In genomic region chr16:81201992-81202391, GRCm38 (mm10) we compare ENCODE assay signal across 9 mouse cellular contexts. TPM values are rescaled to one million over a fixed set of nuclear protein-coding genes. Genes with fewer than 3 reads are reported as not detected.
DNase-seq lines count a peak whose midpoint lies in the region; ATAC-seq lines count a peak whose summit lies in the region.
"Had no signal": no experiment of that assay in that cellular context is flagged by ENCODE, and none has a peak within 500 bp of the region (broad histone marks: within the 10 kb centered on the region; RNA-seq: fewer than 3 reads in every experiment).

No protein-coding gene starts in this region.

- WGBS in forebrain, embryonic 15.5 days: 6% methylated on average over 4 of the region's 4 CpGs

- DNase-seq in gastrocnemius, adult 18-20 months (ENCODE audit: low spot score): peak; percentile 2
- no peak for DNase-seq in gastrocnemius, postnatal 25 days
- DNase-seq in 416B (ENCODE audit: low read depth): peak; percentile 53
- DNase-seq in cerebellum, adult 18-20 months: peak; percentile 65 to 77
- DNase-seq in kidney, postnatal 4 days: peak; percentile 43
- DNase-seq in telencephalon, adult 2 months (ENCODE audit: low read depth, low spot score): peak; percentile 85

- H3K4me2 ChIP-seq in forebrain, embryonic 15.5 days (replicated peaks): peak overlapping the region; percentile 82
- H3K4me2 ChIP-seq: stomach, embryonic 15.5 days had no signal

- no peaks in the 10 kb centered on the region for H3K36me3 ChIP-seq in forebrain, embryonic 15.5 days
- H3K36me3 ChIP-seq: stomach, embryonic 15.5 days had no signal

- peak overlapping the region; percentile 61; the same call in 1 of the 2 replicates for H3K9ac ChIP-seq in forebrain, embryonic 15.5 days (replicated peaks)
- H3K9ac ChIP-seq: stomach, embryonic 15.5 days had no signal

- ATAC-seq in forebrain, embryonic 15.5 days (replicated peaks): peak; percentile 46; the same call in 1 of the 2 replicates
- peak; percentile 68 for ATAC-seq in megakaryocyte progenitor cell, adult 5-6 weeks (replicated peaks; ENCODE audit: poor library complexity)

- peak overlapping the region; percentile 72 for H3K4me3 ChIP-seq in forebrain, embryonic 15.5 days
- H3K4me3 ChIP-seq: stomach, embryonic 15.5 days had no signal

- H3K9me3 ChIP-seq in forebrain, embryonic 15.5 days: no peaks in the 10 kb centered on the region
- H3K9me3 ChIP-seq: stomach, embryonic 15.5 days had no signal

- H3K27ac ChIP-seq in forebrain, embryonic 15.5 days (replicated peaks): peak overlapping the region; percentile 81
- H3K27ac ChIP-seq: stomach, embryonic 15.5 days had no signal

- no peaks in the 10 kb centered on the region for H3K27me3 ChIP-seq in forebrain, embryonic 15.5 days
- H3K27me3 ChIP-seq: stomach, embryonic 15.5 days had no signal

- H3K4me1 ChIP-seq in forebrain, embryonic 15.5 days: peaks cover 17% of the 10 kb centered on the region
- H3K4me1 ChIP-seq: stomach, embryonic 15.5 days had no signal

RNA-seq across cellular contexts. Expression of gene Ncam2, which starts 1.5 kb away (rescaled TPM):
- under 1 TPM; 0.05 to 0.07 TPM for total RNA-seq in gastrocnemius, adult 18-20 months (2021)
- total RNA-seq in gastrocnemius, postnatal 25 days (2021): under 1 TPM in 1 of 2 experiments, not detected in 1; 0.08 TPM
- 8.7 and 9.1 TPM in 2 replicates for polyA plus RNA-seq in forebrain, embryonic 15.5 days (2015; fragmentation: Nextera tagmentation; extraction: Ambion mirVana)
- 0.05 TPM in 1 of 2 replicates, not detected in the other for total RNA-seq in megakaryocyte progenitor cell, adult 5-6 weeks (2015)
- total RNA-seq in megakaryocyte progenitor cell, adult 5-6 weeks (2017): not detected in 2 replicates
